Mouse (Mus musculus) erythroblast, embryonic 14.5 days (primary cell): ENCODE results near the gene Tbx10.

ENCODE experiments used
- GATA1 ChIP-seq: IDR thresholded peaks from 2 replicates; pipeline ENCODE4 v1.6.1; 2012; ENCODE audit warnings: low read length, inconsistent platforms, mixed read lengths
- TAL1 ChIP-seq: IDR thresholded peaks from 3 replicates; pipeline ENCODE4 v1.6.1; 2012; ENCODE audit warnings: low read length, inconsistent platforms, mixed read lengths

- TF ChIP-seq TAL1 (no peak), GATA1 (no peak)
These were observed 2.4 kb downstream of the Tbx10 start for GRCm38 (mm10) chr19:3994932-3995331.
